Mouse (Mus musculus) CH12.LX (cell line): ENCODE data around the gene Pld3. TPM values are rescaled to one million over a fixed set of nuclear protein-coding genes. Genes with fewer than 3 reads are reported as not detected.
"Not testable (repeated sequence)": the region's sequence is repeated elsewhere in the genome, so short reads cannot be mapped to it uniquely, and the experiment has no call there.

Experiments
- DNase-seq: peaks from one replicate; pipeline ENCODE4 v3.0.0-alpha.2; 2013; ENCODE audit errors: extremely low read depth
- H3K27ac ChIP-seq: 2 replicates; pipeline ENCODE4 v1.5.1; 2012; ENCODE audit warnings: low read depth, mild to moderate bottlenecking, control low read depth, moderate library complexity; ENCODE audit not compliant: insufficient read depth
- H3K27me3 ChIP-seq: replicated peaks from 2 replicates; pipeline ENCODE3; 2012; ENCODE audit warnings: inconsistent platforms
- H3K36me3 ChIP-seq, 2 experiments: replicated peaks in 1 of 2; 2 replicates each; pipeline versions ENCODE3 to v1.6.1; 2012; ENCODE audit warnings: inconsistent platforms in 1 of 2, low read length in 1 of 2, mild to moderate bottlenecking in 1 of 2, mixed read lengths in 1 of 2, moderate library complexity in 1 of 2; ENCODE audit not compliant: control insufficient read depth in 1 of 2, insufficient read depth in 1 of 2
- H3K4me1 ChIP-seq, 2 experiments: 2 replicates each; pipeline ENCODE4 v1.6.1; 2012; ENCODE audit warnings: inconsistent platforms in 1 of 2, moderate library complexity in 1 of 2; ENCODE audit not compliant: insufficient read depth in 2 of 2, control insufficient read depth in 1 of 2
- H3K4me2 ChIP-seq: 2 replicates; pipeline ENCODE4 v1.6.1; 2012; ENCODE audit warnings: low read depth, mild to moderate bottlenecking, control low read depth; ENCODE audit not compliant: poor library complexity, insufficient read depth, severe bottlenecking
- H3K4me3 ChIP-seq, 3 experiments: fragments of 150-350 bp in 1 of 3; sonication (generic) in 1 of 3; replicated peaks in 1 of 3; 2 replicates each; pipeline versions ENCODE3 to v1.5.1; 2011 to 2012; ENCODE audit warnings: low read depth in 2 of 3, low read length in 2 of 3, mild to moderate bottlenecking in 2 of 3, moderate library complexity in 2 of 3, control low read depth in 1 of 3, improper control_type of control experiment in 1 of 3, inconsistent platforms in 1 of 3, mixed read lengths in 1 of 3; ENCODE audit not compliant: poor library complexity in 1 of 3
- H3K79me2 ChIP-seq: replicated peaks from 2 replicates; pipeline ENCODE4 v1.6.1; 2012; ENCODE audit warnings: mild to moderate bottlenecking, moderate library complexity; ENCODE audit not compliant: control insufficient read depth, poor library complexity, insufficient read depth, severe bottlenecking; ENCODE audit errors: extremely low read depth
- H3K9ac ChIP-seq: 2 replicates; pipeline ENCODE4 v1.6.1; 2012; ENCODE audit warnings: low read depth, mild to moderate bottlenecking, control low read depth, moderate library complexity; ENCODE audit not compliant: insufficient read depth
- H3K9me3 ChIP-seq: replicated peaks from 2 replicates; pipeline ENCODE3; 2012; ENCODE audit warnings: low read length, inconsistent platforms, mixed read lengths
- CHD2 ChIP-seq: IDR thresholded peaks from 2 replicates; pipeline ENCODE4 v1.6.1; 2011; ENCODE audit warnings: low read length, improper control_type of control experiment
- CTCF ChIP-seq, 2 experiments: IDR thresholded peaks in 1 of 2; conservative IDR thresholded peaks in 1 of 2; 2 replicates each; pipeline ENCODE4 v1.5.1; 2011 to 2012; ENCODE audit warnings: low read depth in 2 of 2, low read length in 2 of 2, improper control_type of control experiment in 1 of 2, inconsistent platforms in 1 of 2, mild to moderate bottlenecking in 1 of 2, moderate library complexity in 1 of 2
- E2F4 ChIP-seq: IDR thresholded peaks from 2 replicates; pipeline ENCODE4 v1.6.1; 2011; ENCODE audit warnings: low read depth, low read length, improper control_type of control experiment; ENCODE audit not compliant: insufficient replicate concordance
- ETS1 ChIP-seq: conservative IDR thresholded peaks from 2 replicates; pipeline ENCODE4 v1.6.1; 2012; ENCODE audit warnings: low read depth, mild to moderate bottlenecking, inconsistent platforms, low read length, improper control_type of control experiment, moderate library complexity
- HCFC1 ChIP-seq: IDR thresholded peaks from 2 replicates; pipeline ENCODE4 v1.6.1; 2012; ENCODE audit warnings: low read depth, mild to moderate bottlenecking, inconsistent platforms, low read length, improper control_type of control experiment
- JUN ChIP-seq: IDR thresholded peaks from 2 replicates; pipeline ENCODE4 v1.6.1; 2011; ENCODE audit warnings: low read depth, mild to moderate bottlenecking, low read length, improper control_type of control experiment, moderate library complexity; ENCODE audit not compliant: insufficient read depth
- MAFK ChIP-seq: IDR thresholded peaks from 2 replicates; pipeline ENCODE4 v1.6.1; 2011; ENCODE audit warnings: low read length, improper control_type of control experiment; ENCODE audit not compliant: insufficient replicate concordance
- MAX ChIP-seq: IDR thresholded peaks from 2 replicates; pipeline ENCODE4 v1.6.1; 2011; ENCODE audit warnings: low read length, improper control_type of control experiment
- MYC ChIP-seq: IDR thresholded peaks from 2 replicates; pipeline ENCODE4 v1.6.1; 2011; ENCODE audit warnings: low read depth, mild to moderate bottlenecking, improper control_type of control experiment, low read length
- NELFE ChIP-seq: IDR thresholded peaks from 2 replicates; pipeline ENCODE4 v1.6.1; 2011; ENCODE audit warnings: low read depth, low read length, improper control_type of control experiment
- RCOR1 ChIP-seq: conservative IDR thresholded peaks from 2 replicates; pipeline ENCODE4 v1.6.1; 2012; ENCODE audit warnings: low read depth, mild to moderate bottlenecking, inconsistent platforms, low read length, improper control_type of control experiment
- SIN3A ChIP-seq: IDR thresholded peaks from 2 replicates; pipeline ENCODE4 v1.6.1; 2012; ENCODE audit warnings: low read length, improper control_type of control experiment, inconsistent platforms
- SMC3 ChIP-seq: IDR thresholded peaks from 2 replicates; pipeline ENCODE4 v1.6.1; 2011; ENCODE audit warnings: low read depth, low read length, improper control_type of control experiment
- TBP ChIP-seq: conservative IDR thresholded peaks from 2 replicates; pipeline ENCODE4 v1.6.1; 2011; ENCODE audit warnings: low read depth, low read length, improper control_type of control experiment
- TCF12 ChIP-seq: IDR thresholded peaks from 2 replicates; pipeline ENCODE4 v1.6.1; 2014; ENCODE audit warnings: low read depth, mild to moderate bottlenecking, inconsistent platforms, low read length, improper control_type of control experiment
- UBTF ChIP-seq: IDR thresholded peaks from 2 replicates; pipeline ENCODE4 v1.6.1; 2012; ENCODE audit warnings: low read depth, mild to moderate bottlenecking, inconsistent platforms, low read length, improper control_type of control experiment, moderate library complexity
- USF1 ChIP-seq: IDR thresholded peaks from 2 replicates; pipeline ENCODE4 v1.6.1; 2014; ENCODE audit warnings: low read depth, mild to moderate bottlenecking, inconsistent platforms, low read length, improper control_type of control experiment
- USF2 ChIP-seq: conservative IDR thresholded peaks from 2 replicates; pipeline ENCODE4 v1.6.1; 2011; ENCODE audit warnings: low read depth, low read length, improper control_type of control experiment
- ZMIZ1 ChIP-seq: IDR thresholded peaks from 2 replicates; pipeline ENCODE4 v1.6.1; 2012; ENCODE audit warnings: low read depth, mild to moderate bottlenecking, inconsistent platforms, low read length, improper control_type of control experiment
- dilution Hi-C: fragments of 300-500 bp; cut with MboI; formaldehyde crosslinking; loops from 2 replicates; pipeline ENCODE4 v1.14.3; 2020; ENCODE audit warnings: low sequenced_read_pairs; ENCODE audit not compliant: extremely low pct_unique_long_range_greater_than_20kb, extremely low pct_ligation_motif_present
- in situ Hi-C: fragments of 300-500 bp; cut with MboI; formaldehyde crosslinking; loops from 3 replicates; pipeline ENCODE4 v1.14.3; 2019; ENCODE audit warnings: low sequenced_read_pairs, low pct_ligation_motif_present, low pct_unique_long_range_greater_than_20kb, mixed read lengths
- polyA plus RNA-seq: library from polyadenylated mRNA; unstranded; fragments of >175 nt; gene quantifications from 2 replicates; pipeline ENCODE4 v1.2.1, GENCODE M21; 2012; ENCODE audit warnings: low read depth; ENCODE audit not compliant: insufficient read length
- total RNA-seq, 2 experiments: library from RNA; depleted of rRNA; stranded (reverse); fragments of 300-350 nt in 1 of 2; fragments of >200 nt in 1 of 2; gene quantifications; 2 replicates each; pipeline ENCODE4 v1.2.3; 2012 to 2014

Gene Pld3
- total and polyA plus RNA-seq, 3 experiments, result 6.0 to 21.1 (median 14.1) TPM

- DNase-seq, H3K4me3 ChIP-seq, H3K4me2 ChIP-seq, H3K27me3 ChIP-seq, H3K27ac ChIP-seq, H3K79me2 ChIP-seq, H3K36me3 ChIP-seq, dilution Hi-C loops, H3K9ac ChIP-seq, H3K9me3 ChIP-seq: not testable (repeated sequence)
- H3K4me1 ChIP-seq, result peaks cover 2 to 22% of the 10 kb centered on the region in 2 experiments
- in situ Hi-C loops, result loop anchor here (5.0 kb wide), 1 partner anchor 58 kb away; no protein-coding TSS in a partner anchor
These were observed 58.2 kb downstream of the Pld3 start for GRCm38 (mm10) chr7:27494659-27495367.

- in situ Hi-C loops (no loop called here), dilution Hi-C loops (no loop called here)
- Histone ChIP-seq H3K79me2 (no peaks in the 10 kb centered on the region), H3K27ac (no peak overlapping the region), H3K4me2 (no peak overlapping the region), H3K9ac (no peak overlapping the region), H3K4me1 (peaks cover 1 to 25% of the 10 kb centered on the region in 2 experiments), H3K9me3 (no peaks in the 10 kb centered on the region), H3K36me3 (peaks cover 0 to 10% of the 10 kb centered on the region in 2 experiments), H3K27me3 (no peaks in the 10 kb centered on the region), H3K4me3 (no peak overlapping the region)
- DNase-seq, result no peak
- no peak for TF ChIP-seq UBTF
- no peak for TF ChIP-seq ETS1
- TF ChIP-seq USF1, result no peak
- TF ChIP-seq MYC, result no peak
- TF ChIP-seq SMC3, result no peak
- no peak for TF ChIP-seq NELFE
- TF ChIP-seq TBP, result no peak
- no peak for TF ChIP-seq SIN3A
- TF ChIP-seq USF2, result no peak
- TF ChIP-seq MAFK, result no peak
- TF ChIP-seq E2F4, result no peak
- TF ChIP-seq CTCF (conservative IDR thresholded peaks at IDR 0.05 in 1 of 2, IDR thresholded peaks at IDR 0.05 in 1 of 2; ENCODE audit: low read depth in 2 of 2, low read length in 2 of 2), result no peak
- TF ChIP-seq RCOR1, result no peak
- TF ChIP-seq MAX, result no peak
- TF ChIP-seq JUN, result no peak
- no peak for TF ChIP-seq TCF12
- TF ChIP-seq HCFC1, result no peak
- TF ChIP-seq CHD2, result no peak
- TF ChIP-seq ZMIZ1, result no peak
These were observed 59.6 kb downstream of the Pld3 start for GRCm38 (mm10) chr7:27493450-27493849.
